Mouse (Mus musculus): ENCODE data around the gene Lhx6. TPM values are rescaled to one million over a fixed set of nuclear protein-coding genes. Genes with fewer than 3 reads are reported as not detected.
A peak's percentile ranks its signal among the peaks of the same experiment; 100 is the strongest.

The Lhx6 gene
- polyA plus RNA-seq, 2 experiments = 0.22 TPM

DNA sequence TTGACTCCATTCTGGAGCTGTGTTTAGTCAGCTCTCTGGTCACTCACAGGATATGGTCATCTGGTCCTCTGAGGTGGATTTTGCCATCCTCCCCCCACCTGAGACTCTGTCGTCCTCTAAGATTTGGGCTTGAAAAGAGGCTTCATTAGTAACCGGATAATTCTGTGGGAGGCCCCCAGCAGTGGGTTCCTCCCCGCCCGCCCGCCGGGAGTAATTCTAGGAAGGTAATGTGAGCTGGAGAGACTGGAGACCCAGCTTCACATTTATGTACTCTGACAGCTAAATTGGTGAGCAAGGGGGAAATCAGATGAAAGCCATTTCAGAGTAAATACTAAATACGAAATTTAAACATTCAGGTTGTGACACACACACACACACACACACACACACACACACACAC is 3.4 kb upstream of the Lhx6 start:
- Histone ChIP-seq H3K9me3 (ENCODE audit: control insufficient read depth, low read length) (no peaks in the 10 kb centered on the region), H3K4me3 (ENCODE audit: insufficient read depth in 1 of 2, low read depth in 2 of 2, low read length in 2 of 2) (no peak overlapping the region), H3K4me1 (replicated peaks; ENCODE audit: control insufficient read depth in 2 of 2, insufficient read depth in 2 of 2, low read length in 1 of 2) (no peaks in the 10 kb centered on the region), H3K36me3 (replicated peaks; ENCODE audit: control insufficient read depth, insufficient read depth, low read depth) (no peaks in the 10 kb centered on the region), H3K27me3 (ENCODE audit: control insufficient read depth, insufficient read depth, low read length) (peaks cover 57% of the 10 kb centered on the region), H3K4me2 (ENCODE audit: low read depth) (no peak overlapping the region), H3K27ac (no peak overlapping the region), H3K9ac (replicated peaks) (no peak overlapping the region)
- ATAC-seq (ENCODE audit: insufficient read depth) (no peak), DNase-seq (ENCODE audit: low read depth in 3 of 3, low spot score in 3 of 3) (no peak)
- no peak for TF ChIP-seq CTCF (IDR thresholded peaks at IDR 0.05; ENCODE audit: low read depth)
- no peak for TF ChIP-seq EP300 (IDR thresholded peaks at IDR 0.05; ENCODE audit: low read depth)
- WGBS (ENCODE audit: insufficient replicate concordance) = 5% methylated on average over 7 of the region's 7 CpGs

DNA sequence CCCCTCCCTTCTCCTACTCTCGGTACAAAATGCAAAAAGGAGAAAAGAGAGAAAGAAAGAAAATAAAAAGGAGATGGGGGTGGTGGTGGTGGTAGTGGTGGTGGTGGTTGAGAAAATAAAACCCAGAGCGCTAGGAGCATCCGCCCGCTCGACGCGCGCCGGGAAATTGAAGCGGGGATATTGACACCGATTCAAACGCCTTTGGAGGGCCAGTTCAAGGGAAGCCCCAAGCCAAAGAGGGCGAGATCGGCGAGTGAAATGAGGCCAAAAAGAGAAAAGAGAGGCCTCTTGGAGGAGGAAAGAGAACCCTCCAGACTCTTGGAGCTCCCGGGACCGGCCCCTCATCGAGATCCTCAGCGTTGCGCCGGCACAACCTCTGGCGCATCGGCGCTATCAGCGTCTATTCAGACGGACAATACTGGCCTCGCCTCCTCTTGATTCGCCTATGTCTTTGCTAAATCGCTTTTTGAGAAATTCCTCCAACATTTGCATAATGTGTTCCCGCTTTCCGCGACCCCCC is 712 bp downstream of the Lhx6 start:
- Histone ChIP-seq H3K4me1 (replicated peaks; ENCODE audit: control insufficient read depth in 2 of 2, insufficient read depth in 2 of 2, low read length in 1 of 2) (no peaks in the 10 kb centered on the region), H3K27ac (no peak overlapping the region), H3K4me3 (ENCODE audit: insufficient read depth in 1 of 2, low read depth in 2 of 2, low read length in 2 of 2) (peak overlapping the region in 1 of 2 experiments; percentile 25; a peak in 2 of 4 replicates), H3K4me2 (ENCODE audit: low read depth) (peak overlapping the region; percentile 38), H3K9me3 (ENCODE audit: control insufficient read depth, low read length) (no peaks in the 10 kb centered on the region), H3K27me3 (ENCODE audit: control insufficient read depth, insufficient read depth, low read length) (peaks cover 95% of the 10 kb centered on the region), H3K36me3 (replicated peaks; ENCODE audit: control insufficient read depth, insufficient read depth, low read depth) (no peaks in the 10 kb centered on the region), H3K9ac (replicated peaks) (no peak overlapping the region)
- no peak for TF ChIP-seq CTCF (IDR thresholded peaks at IDR 0.05; ENCODE audit: low read depth)
- TF ChIP-seq EP300 (IDR thresholded peaks at IDR 0.05; ENCODE audit: low read depth) = no peak
- ATAC-seq (ENCODE audit: insufficient read depth) (no peak), DNase-seq (ENCODE audit: low read depth in 3 of 3, low spot score in 3 of 3) (no peak)
- 1% methylated on average over 32 of the region's 32 CpGs for WGBS (ENCODE audit: insufficient replicate concordance)

DNA sequence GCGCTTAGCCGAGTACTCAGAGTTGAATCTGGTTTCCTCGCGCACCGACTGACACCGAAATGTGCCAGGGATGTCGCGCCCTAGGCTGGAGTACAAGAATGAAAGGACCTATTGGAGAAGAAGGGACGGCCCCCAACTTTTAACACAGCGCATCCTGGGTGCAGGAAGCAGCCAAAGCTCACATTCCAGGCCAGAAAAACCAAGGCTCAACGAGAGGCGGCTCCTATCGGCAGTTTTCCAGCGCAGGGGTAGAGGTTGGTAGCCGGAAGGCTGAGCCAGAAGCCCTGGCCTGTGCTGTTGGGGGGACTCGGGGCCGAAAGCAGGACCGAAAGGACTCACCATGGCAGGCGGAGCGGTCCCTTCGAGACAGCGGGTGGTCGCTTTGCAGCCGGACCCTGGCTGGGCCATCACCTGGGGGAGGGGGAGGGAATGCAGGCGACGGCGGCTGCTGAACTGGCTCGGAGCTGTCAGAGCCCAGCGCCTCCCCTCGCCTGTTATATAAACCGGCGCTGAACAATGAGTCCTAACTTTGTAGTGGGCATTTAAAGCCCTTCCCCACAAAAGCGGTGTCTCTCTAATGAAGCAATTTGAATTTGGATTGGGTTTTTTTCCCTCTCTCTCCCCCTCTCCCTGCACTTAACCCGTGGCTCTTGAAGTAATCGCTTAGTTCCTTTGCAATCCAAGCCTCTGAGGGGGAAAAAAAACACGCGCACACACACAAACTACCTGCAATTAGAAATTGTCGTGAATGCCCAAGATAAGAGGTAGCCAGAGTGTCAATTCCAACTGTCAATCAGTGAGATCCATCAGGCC is 1.4 kb downstream of the Lhx6 start:
- H3K4me1 ChIP-seq (replicated peaks; ENCODE audit: control insufficient read depth in 2 of 2, insufficient read depth in 2 of 2, low read length in 1 of 2) = no peaks in the 10 kb centered on the region
- no peaks in the 10 kb centered on the region for H3K9me3 ChIP-seq (ENCODE audit: control insufficient read depth, low read length)

DNA sequence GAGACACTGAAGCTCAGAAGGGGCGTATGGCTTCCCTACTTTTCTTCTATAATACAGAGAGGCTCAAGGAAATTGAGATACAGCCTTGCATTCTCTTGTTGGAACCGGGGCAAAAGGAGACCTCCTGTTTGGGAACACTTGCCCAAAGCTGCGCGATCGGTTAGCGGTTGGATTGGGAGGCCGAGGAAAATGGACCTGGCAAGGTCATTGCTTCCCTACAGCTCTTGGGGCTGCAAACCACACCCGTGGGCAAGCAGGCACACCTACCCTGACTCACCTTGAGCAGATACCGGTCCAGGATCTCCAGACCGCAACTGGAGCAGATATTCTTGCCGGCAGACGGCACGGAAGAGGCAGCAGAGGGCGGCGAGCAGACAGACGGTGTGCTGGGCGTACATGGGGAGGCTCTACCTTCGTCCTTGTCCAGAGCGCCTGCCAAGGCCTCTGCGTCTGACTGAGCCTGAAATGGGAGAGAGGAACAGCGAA is 2.1 kb downstream of the Lhx6 start:
- DNase-seq (ENCODE audit: low read depth in 3 of 3, low spot score in 3 of 3) = no peak
- H3K4me3 ChIP-seq (ENCODE audit: insufficient read depth in 1 of 2, low read depth in 2 of 2, low read length in 2 of 2) = no peak overlapping the region

More for the DNA sequence above, 1.4 kb downstream of the Lhx6 start:
- DNase-seq (ENCODE audit: low read depth in 3 of 3, low spot score in 3 of 3) = no peak
- no peak overlapping the region for H3K9ac ChIP-seq (replicated peaks)
- no peak overlapping the region; the same call in 1 of the 2 replicates for H3K4me2 ChIP-seq (ENCODE audit: low read depth)
- 1% methylated on average over 38 of the region's 38 CpGs for WGBS (ENCODE audit: insufficient replicate concordance)
- H3K36me3 ChIP-seq (replicated peaks; ENCODE audit: control insufficient read depth, insufficient read depth, low read depth) = no peaks in the 10 kb centered on the region
- H3K27me3 ChIP-seq (ENCODE audit: control insufficient read depth, insufficient read depth, low read length) = peaks cover 97% of the 10 kb centered on the region
- no peak overlapping the region for H3K4me3 ChIP-seq (ENCODE audit: insufficient read depth in 1 of 2, low read depth in 2 of 2, low read length in 2 of 2)
- no peak for ATAC-seq (ENCODE audit: insufficient read depth)
- H3K27ac ChIP-seq = no peak overlapping the region
- TF ChIP-seq EP300 (IDR thresholded peaks at IDR 0.05; ENCODE audit: low read depth) (no peak), CTCF (IDR thresholded peaks at IDR 0.05; ENCODE audit: low read depth) (no peak)

DNA sequence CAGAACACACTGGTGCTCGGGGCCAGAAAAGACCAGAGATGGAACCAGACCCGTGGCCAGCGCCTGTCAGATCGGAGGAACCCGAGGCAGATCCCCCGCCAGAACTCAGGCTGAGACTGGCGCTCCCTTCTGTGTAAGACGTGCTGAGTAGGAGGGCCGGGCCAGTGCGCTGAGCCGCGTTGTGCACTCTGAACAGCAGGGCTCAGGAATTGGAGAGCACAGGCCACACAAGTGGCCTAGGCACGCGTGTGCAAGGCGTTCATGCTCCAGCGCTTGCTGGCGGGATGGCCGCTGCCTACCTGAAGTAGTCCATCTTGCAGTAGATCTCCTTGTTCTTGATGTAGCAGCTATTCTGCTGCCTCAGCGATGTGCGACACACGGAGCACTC is 2.7 kb downstream of the Lhx6 start:
- Histone ChIP-seq H3K27ac (no peak overlapping the region), H3K4me3 (ENCODE audit: insufficient read depth in 1 of 2, low read depth in 2 of 2, low read length in 2 of 2) (no peak overlapping the region), H3K9ac (replicated peaks) (no peak overlapping the region), H3K9me3 (ENCODE audit: control insufficient read depth, low read length) (no peaks in the 10 kb centered on the region), H3K36me3 (replicated peaks; ENCODE audit: control insufficient read depth, insufficient read depth, low read depth) (no peaks in the 10 kb centered on the region), H3K4me1 (replicated peaks; ENCODE audit: control insufficient read depth in 2 of 2, insufficient read depth in 2 of 2, low read length in 1 of 2) (no peaks in the 10 kb centered on the region), H3K4me2 (ENCODE audit: low read depth) (no peak overlapping the region), H3K27me3 (ENCODE audit: control insufficient read depth, insufficient read depth, low read length) (peaks cover 99% of the 10 kb centered on the region)
- TF ChIP-seq CTCF (IDR thresholded peaks at IDR 0.05; ENCODE audit: low read depth) = no peak
- no peak for TF ChIP-seq EP300 (IDR thresholded peaks at IDR 0.05; ENCODE audit: low read depth)
- 6% methylated on average over 21 of the region's 21 CpGs for WGBS (ENCODE audit: insufficient replicate concordance)
- no peak for DNase-seq (ENCODE audit: low read depth in 3 of 3, low spot score in 3 of 3)
- no peak for ATAC-seq (ENCODE audit: insufficient read depth)

More for the DNA sequence above, 2.1 kb downstream of the Lhx6 start:
- no peak overlapping the region for H3K9ac ChIP-seq (replicated peaks)
- no peaks in the 10 kb centered on the region for H3K9me3 ChIP-seq (ENCODE audit: control insufficient read depth, low read length)
- peaks cover 99% of the 10 kb centered on the region for H3K27me3 ChIP-seq (ENCODE audit: control insufficient read depth, insufficient read depth, low read length)
- 4% methylated on average over 21 of the region's 21 CpGs for WGBS (ENCODE audit: insufficient replicate concordance)
- no peaks in the 10 kb centered on the region for H3K36me3 ChIP-seq (replicated peaks; ENCODE audit: control insufficient read depth, insufficient read depth, low read depth)
- H3K27ac ChIP-seq = no peak overlapping the region
- TF ChIP-seq EP300 (IDR thresholded peaks at IDR 0.05; ENCODE audit: low read depth) = no peak
- ATAC-seq (ENCODE audit: insufficient read depth) = no peak
- H3K4me2 ChIP-seq (ENCODE audit: low read depth) = no peak overlapping the region
- no peaks in the 10 kb centered on the region for H3K4me1 ChIP-seq (replicated peaks; ENCODE audit: control insufficient read depth in 2 of 2, insufficient read depth in 2 of 2, low read length in 1 of 2)

All from liver, embryonic 14.5 days (tissue).